ENCODE assay signal across 8 mouse cellular contexts in genomic region chr8:11758482-11759281, GRCm38 (mm10). TPM values are rescaled to one million over a fixed set of nuclear protein-coding genes. Genes with fewer than 3 reads are reported as not detected.
DNase-seq lines count a peak whose midpoint lies in the region; ATAC-seq and TF ChIP-seq lines count a peak whose summit lies in the region.

No protein-coding gene starts in this region.

- peak; percentile 24 for DNase-seq in adrenal gland, postnatal 14 days
- no peak for DNase-seq in adrenal gland, adult 18-20 months (ENCODE audit: low spot score in 2 of 2)
- DNase-seq in spleen, postnatal 10 days (ENCODE audit: low spot score in 2 of 2), result peak; percentile 19 to 36
- no peak for DNase-seq in spleen, postnatal 4 days (ENCODE audit: low spot score in 2 of 2)
- no peak for DNase-seq in c-Kit-positive CD71-positive TER-119-positive erythroid progenitor cells, embryonic 14.5 days (ENCODE audit: low spot score)

- peak overlapping the region; percentile 51 for H3K27ac ChIP-seq in forebrain, embryonic 12.5 days
- H3K27ac ChIP-seq in limb, embryonic 12.5 days, result peak overlapping the region; percentile 87
- 0 out of 2 replicates have a peak overlapping the region, but pooled peaks have one; percentile 38 for H3K27ac ChIP-seq in olfactory bulb, adult 2 months (ENCODE audit: insufficient read depth, low read depth, low read length)

- ATAC-seq in forebrain, embryonic 12.5 days (ENCODE audit: low FRiP score), result peak; percentile 63
- peak; percentile 57; the same call in 1 of the 2 replicates for ATAC-seq in limb, embryonic 12.5 days (ENCODE audit: insufficient number of reproducible peaks, insufficient read depth, low FRiP score, low TSS enrichment, low read depth)

- H3K4me2 ChIP-seq in forebrain, embryonic 12.5 days, result peak overlapping the region; percentile 95
- peak overlapping the region; percentile 93 for H3K4me2 ChIP-seq in limb, embryonic 12.5 days

- WGBS in forebrain, embryonic 12.5 days, result 1% methylated on average over 48 of the region's 53 CpGs
- WGBS in limb, embryonic 12.5 days, result 2% methylated on average over 51 of the region's 53 CpGs
- WGBS in olfactory bulb, adult 2 months, result 2% methylated on average over 49 of the region's 53 CpGs

- TF ChIP-seq CTCF in olfactory bulb, adult 2 months (IDR thresholded peaks at IDR 0.05; ENCODE audit: insufficient read depth, low read depth, low read length), result no peak

- H3K36me3 ChIP-seq in forebrain, embryonic 12.5 days (replicated peaks), result 0 out of 2 replicates have a peak, but pooled peaks cover 4% of the 10 kb centered on the region
- H3K36me3 ChIP-seq in limb, embryonic 12.5 days, result peaks cover 2% of the 10 kb centered on the region; the same call in 1 of the 2 replicates

- no peaks in the 10 kb centered on the region for H3K9me3 ChIP-seq in forebrain, embryonic 12.5 days
- no peaks in the 10 kb centered on the region for H3K9me3 ChIP-seq in limb, embryonic 12.5 days

- peaks cover 20% of the 10 kb centered on the region for H3K4me1 ChIP-seq in forebrain, embryonic 12.5 days
- H3K4me1 ChIP-seq in limb, embryonic 12.5 days (replicated peaks), result peaks cover 17% of the 10 kb centered on the region
- peaks cover 21% of the 10 kb centered on the region for H3K4me1 ChIP-seq in olfactory bulb, adult 2 months (ENCODE audit: control insufficient read depth, insufficient read depth, low read length)

- H3K9ac ChIP-seq in forebrain, embryonic 12.5 days, result peak overlapping the region; percentile 90
- peak overlapping the region; percentile 93 for H3K9ac ChIP-seq in limb, embryonic 12.5 days (replicated peaks)

- TF ChIP-seq POLR2A in olfactory bulb, adult 2 months (IDR thresholded peaks at IDR 0.05; ENCODE audit: insufficient read depth, low read depth, low read length), result no peak

- peak overlapping the region; percentile 92 for H3K4me3 ChIP-seq in forebrain, embryonic 12.5 days (replicated peaks)
- H3K4me3 ChIP-seq in limb, embryonic 12.5 days (replicated peaks), result peak overlapping the region; percentile 88
- peak overlapping the region; percentile 69 for H3K4me3 ChIP-seq in olfactory bulb, adult 2 months (ENCODE audit: insufficient read depth, low read depth, low read length)

- H3K27me3 ChIP-seq in forebrain, embryonic 12.5 days, result no peaks in the 10 kb centered on the region
- H3K27me3 ChIP-seq in limb, embryonic 12.5 days, result no peaks in the 10 kb centered on the region

RNA-seq across cellular contexts. Expression of gene Arhgef7, which starts 31.2 kb away (rescaled TPM):
- 54.4 and 64.5 TPM in 2 replicates for total RNA-seq in adrenal gland, postnatal 14 days (2021)
- total RNA-seq in adrenal gland, adult 18-20 months (2021), result 10 to 100 TPM; 36.6 to 38.3 TPM
- 78.8 and 82.1 TPM in 2 replicates for polyA plus RNA-seq in forebrain, embryonic 12.5 days (2016; fragmentation: Nextera tagmentation; extraction: Ambion mirVana)
- polyA plus RNA-seq in limb, embryonic 12.5 days (2016; fragmentation: Nextera tagmentation; extraction: Ambion mirVana), result 53.0 and 53.8 TPM in 2 replicates
- 353 TPM in 1 of 2 replicates, not detected in the other for polyA plus RNA-seq in olfactory bulb, adult 2 months (2012; ENCODE audit: insufficient read depth, insufficient read length, low replicate concordance, missing spikeins)

RNA-seq across cellular contexts. Expression of gene 1700016D06Rik, which starts 57.8 kb away (rescaled TPM):
- total RNA-seq in adrenal gland, postnatal 14 days (2021), result not detected in 2 replicates
- total RNA-seq in adrenal gland, adult 18-20 months (2021), result not detected
- not detected in 2 replicates for polyA plus RNA-seq in forebrain, embryonic 12.5 days (2016; fragmentation: Nextera tagmentation; extraction: Ambion mirVana)
- not detected in 2 replicates for polyA plus RNA-seq in limb, embryonic 12.5 days (2016; fragmentation: Nextera tagmentation; extraction: Ambion mirVana)
- polyA plus RNA-seq in olfactory bulb, adult 2 months (2012; ENCODE audit: insufficient read depth, insufficient read length, low replicate concordance, missing spikeins), result not detected in 2 replicates

Comparison
In these comparisons a context has a peak if more than half of its experiments do, and no peak if none do; other contexts are left out.
1. DNase-seq: peak in adrenal gland, postnatal 14 days (single experiment) and spleen, postnatal 10 days (2 of 2); none in adrenal gland, adult 18-20 months (0 of 2), spleen, postnatal 4 days (0 of 2) and c-Kit-positive CD71-positive TER-119-positive erythroid progenitor cells, embryonic 14.5 days (single experiment).
2. Peak in every context shown above with its lines, with median percentiles within 50 percentile points of each other: H3K27ac ChIP-seq and H3K4me3 ChIP-seq.